Mouse (Mus musculus) adrenal gland, adult 8-10 months (tissue): ENCODE measurements around the gene Tmem163. TPM values are rescaled to one million over a fixed set of nuclear protein-coding genes. Genes with fewer than 3 reads are reported as not detected.

Source experiments
- DNase-seq: peaks from one replicate; pipeline ENCODE4 v3.0.0; 2022
- total RNA-seq, 4 experiments: library from RNA; stranded (reverse); gene quantifications; 2 replicates each; pipeline ENCODE4 v1.2.4; 2022

Gene Tmem163
- total RNA-seq, 4 experiments from 2014 or later, result 1.6 TPM; not detected in 2

DNA sequence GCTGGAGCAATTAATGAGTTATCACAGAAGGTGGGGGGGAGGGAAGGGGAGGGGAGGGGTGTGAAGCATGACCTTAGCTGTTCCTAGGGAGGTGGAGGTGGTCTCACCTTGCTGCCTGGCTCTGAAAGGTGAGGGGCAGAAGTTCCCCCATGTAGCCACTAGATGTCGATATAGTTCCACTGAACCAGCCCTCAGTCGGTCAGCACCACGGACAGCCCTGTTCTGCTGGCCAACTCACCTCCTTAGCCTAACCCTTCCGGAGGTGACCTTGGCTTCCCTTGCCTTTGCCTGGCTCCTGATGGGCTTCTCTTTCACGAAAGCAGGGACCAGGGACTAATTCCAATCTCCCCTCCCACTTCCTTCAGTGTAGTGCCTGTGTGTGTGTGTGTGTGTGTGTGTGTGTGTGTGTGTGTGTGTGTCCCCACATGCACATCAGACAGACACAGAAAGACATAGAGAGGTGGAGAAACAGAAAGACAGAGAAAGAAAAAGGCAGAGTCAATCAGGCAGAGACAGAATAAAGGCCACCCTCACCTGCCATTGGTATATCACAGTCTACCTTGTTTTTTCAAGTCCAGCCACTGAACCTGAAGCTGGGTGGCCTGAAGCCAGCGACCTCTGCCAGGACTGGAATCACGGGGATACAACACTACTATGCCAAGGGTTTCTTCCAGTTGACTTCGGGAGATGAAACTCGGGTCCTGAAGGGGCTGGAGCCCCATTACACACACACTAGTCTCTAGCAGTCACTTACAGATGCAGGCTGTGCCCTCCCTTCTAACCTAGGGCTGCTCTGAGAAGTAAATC, 182.4 kb downstream of the Tmem163 start:
- peak; percentile 41 for DNase-seq

GRCm38 (mm10) chr1:127487161-127487560, 192.2 kb downstream of the Tmem163 start:
- no peak for DNase-seq

- DNase-seq, result peak; percentile 17
Measured at GRCm38 (mm10) chr1:127484826-127485225, 194.5 kb downstream of the Tmem163 start.

DNA sequence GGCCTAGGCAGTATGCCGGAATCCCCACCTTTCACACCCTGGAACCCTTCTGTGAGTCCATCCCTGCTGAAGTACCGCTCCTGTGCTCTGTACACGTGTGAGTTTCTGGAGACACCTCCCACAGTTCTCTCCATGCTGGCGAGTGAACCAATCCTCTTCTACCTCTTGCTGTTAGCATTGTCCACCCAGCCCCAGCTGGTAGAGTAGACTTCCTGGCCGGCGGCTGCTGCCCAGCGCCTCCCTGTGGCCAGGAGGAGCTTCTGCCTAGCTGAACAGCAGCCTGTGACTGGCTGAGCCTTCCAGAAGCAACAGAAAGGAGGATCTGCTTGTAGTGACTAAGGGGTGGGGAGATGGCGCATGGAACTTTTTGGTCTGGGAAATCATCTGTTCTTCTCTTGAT, 195.2 kb downstream of the Tmem163 start:
- peak; percentile 10 for DNase-seq

DNA sequence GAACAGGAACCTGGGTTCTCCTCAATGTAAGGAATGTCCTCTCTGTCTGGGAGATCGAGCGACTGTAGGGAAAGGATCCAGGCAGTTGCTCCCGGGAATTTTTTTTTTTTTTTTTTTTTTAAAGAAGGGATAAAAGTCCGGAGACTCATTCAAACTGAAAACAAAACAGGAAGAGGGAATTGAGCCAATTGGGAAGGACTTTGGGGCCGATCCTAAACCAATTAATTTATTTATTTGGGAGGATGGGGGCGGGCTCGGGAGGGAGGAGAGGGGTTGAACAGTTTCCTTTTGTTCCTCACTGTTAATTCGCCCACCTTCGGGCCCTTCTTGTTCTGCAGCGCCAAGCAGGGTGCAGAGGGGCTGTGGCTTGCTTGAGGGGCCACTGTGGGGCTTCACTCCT, 196.4 kb downstream of the Tmem163 start:
- DNase-seq, result no peak

GRCm38 (mm10) chr1:127475756-127476155, 203.6 kb downstream of the Tmem163 start:
- no peak for DNase-seq

DNA sequence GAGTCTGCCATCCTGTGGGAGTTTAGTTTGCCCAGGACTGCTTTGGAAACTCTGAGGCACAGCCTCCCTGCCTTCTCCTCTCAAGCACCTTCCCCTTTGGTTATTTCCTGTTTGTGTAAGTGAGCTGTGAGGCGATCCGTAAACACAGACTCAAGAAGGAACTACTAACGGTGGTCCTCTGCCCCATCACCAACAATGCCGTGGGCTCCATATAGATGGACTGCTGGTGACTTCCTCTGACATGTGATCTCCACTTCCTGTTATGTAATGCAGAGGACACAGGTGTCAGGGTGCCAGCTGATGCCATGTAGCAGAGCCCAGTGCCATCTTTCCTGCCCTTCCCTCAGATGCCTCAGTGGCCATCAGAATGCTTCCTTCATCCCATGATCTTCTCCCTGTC, 209.2 kb downstream of the Tmem163 start:
- DNase-seq, result no peak

- no peak for DNase-seq
Measured at GRCm38 (mm10) chr1:127467238-127467637, 212.1 kb downstream of the Tmem163 start.

DNA sequence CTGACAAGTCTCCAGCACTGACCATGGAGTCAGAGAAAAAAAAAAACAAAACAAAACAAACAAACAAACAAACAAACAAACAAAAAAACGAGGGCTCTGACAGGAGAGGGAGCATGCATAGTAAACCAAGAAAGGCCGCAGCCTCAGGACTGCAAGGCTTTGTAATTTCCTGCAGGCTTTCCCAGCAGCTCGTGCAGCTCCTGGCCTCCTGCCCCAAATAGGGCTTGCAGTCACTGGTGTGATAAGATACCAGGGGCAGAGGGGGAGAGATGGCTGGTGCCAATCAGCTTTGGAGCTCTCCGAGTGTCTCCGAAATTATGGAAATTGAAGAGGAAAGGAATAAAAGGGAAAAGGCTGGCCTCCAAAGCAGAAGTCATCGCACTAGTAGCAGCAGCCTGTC, 214.1 kb downstream of the Tmem163 start:
- no peak for DNase-seq

- no peak for DNase-seq
Measured at GRCm38 (mm10) chr1:127464041-127464440, 215.3 kb downstream of the Tmem163 start.

DNA sequence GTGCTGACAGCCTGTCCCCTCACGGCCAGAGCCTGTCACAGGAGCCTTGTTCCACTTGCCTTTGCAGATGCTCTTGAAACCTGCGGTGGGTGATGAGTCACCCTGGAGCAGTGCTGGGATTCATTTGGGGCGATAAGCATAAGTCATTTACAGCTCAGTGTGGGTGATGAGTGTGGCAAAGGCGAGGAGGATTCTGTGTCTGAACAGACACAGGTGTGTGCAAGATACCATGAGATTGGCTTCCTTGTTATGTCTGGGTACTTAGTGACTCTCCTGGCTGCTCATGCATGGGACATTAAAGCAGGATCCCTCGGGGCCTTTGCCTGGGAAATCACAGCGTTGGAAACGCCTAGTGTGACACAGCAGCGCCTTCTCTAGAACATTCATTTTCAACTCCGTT, 218.3 kb downstream of the Tmem163 start:
- no peak for DNase-seq

DNA sequence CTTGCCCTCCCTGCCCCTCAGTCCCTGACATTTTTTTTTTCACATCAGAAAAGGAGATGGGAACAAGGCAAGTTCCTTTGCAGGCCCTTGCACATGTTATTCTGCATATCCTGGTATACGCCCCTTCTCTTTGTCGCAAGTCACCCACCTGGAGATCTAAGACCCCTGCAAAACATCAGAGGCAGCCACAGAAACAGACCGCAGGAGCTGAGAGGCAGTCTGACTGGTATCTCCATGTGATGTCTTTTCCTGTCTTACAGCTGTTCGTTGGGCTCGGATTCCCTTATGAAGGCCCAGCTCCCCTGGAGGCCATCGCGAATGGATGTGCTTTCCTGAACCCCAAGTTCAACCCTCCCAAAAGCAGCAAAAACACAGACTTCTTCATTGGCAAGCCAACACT, 219.8 kb downstream of the Tmem163 start:
- DNase-seq, result no peak

DNA sequence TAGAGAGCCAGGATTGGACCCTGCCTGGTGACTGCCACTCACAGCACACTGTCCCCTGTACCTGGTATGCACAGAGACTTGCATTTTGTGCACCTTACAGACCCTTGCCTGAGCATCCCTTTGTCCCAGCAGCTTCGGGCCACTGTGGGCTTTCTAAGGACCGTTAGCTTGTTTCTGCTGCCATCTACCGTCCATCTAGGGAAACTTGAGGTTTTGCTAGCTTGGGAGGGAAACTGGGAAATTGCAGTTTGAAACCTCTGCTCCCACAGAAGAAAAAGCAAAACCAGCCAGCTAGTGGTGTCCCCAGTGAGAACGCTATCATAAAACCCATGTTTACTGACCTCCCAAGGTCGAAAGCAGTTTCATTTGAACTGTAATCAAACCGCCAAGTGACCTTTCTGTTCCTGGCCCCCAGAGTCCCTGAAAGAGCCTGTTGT, 220.3 kb downstream of the Tmem163 start:
- DNase-seq, result peak; percentile 18

DNA sequence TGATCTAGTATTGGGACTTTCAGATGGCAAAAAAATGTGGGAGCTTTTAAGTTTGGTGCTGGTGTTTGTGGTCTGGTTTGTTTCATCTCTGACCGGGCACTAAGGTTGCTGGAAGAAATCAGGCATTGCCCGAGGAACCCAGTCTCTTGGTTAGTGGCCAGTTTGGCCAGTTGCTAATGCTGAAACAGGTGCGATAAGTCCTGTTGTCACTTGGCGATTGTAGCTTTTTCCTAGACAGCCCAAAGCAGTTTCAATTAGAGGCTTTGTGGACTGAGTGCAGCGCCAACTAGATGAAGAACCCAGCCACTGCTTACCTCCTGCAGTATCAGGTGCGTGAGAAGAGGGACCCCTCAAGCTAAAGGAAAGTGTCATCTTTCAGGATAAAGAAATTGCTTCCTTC, 226.0 kb downstream of the Tmem163 start:
- DNase-seq, result no peak

DNA sequence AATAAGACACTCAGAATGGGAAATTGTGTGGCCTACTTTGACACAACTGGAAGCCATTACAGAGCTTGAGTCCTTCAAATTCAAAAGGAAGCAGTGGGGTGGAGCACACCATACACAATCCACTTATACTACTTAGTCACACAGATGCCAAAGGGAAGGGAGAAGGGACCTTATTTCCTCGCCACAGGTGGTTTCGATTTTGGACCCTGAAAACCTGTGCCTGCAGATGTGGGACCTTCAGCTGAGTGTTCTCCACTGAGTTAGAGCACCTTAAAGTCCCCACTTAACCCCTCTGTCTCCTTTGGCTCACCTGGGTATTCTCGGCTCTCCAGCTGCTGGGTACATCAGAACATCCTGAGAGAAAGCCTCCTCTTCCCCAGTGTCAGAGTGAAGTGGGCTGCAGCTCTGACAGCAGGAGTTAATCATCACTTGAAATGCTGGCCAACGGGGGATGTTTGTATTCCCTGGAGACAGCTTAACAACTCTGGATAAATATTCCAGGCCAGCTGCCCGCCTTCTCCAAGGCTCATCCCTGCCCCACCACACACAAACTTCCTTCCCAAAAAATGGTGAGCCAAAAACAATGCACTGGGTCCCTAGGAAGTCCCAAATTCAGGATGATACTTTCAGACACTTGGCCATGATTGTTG, 234.4 kb downstream of the Tmem163 start:
- no peak for DNase-seq

GRCm38 (mm10) chr1:127442880-127443877, 236.2 kb downstream of the Tmem163 start:
- no peak for DNase-seq

DNA sequence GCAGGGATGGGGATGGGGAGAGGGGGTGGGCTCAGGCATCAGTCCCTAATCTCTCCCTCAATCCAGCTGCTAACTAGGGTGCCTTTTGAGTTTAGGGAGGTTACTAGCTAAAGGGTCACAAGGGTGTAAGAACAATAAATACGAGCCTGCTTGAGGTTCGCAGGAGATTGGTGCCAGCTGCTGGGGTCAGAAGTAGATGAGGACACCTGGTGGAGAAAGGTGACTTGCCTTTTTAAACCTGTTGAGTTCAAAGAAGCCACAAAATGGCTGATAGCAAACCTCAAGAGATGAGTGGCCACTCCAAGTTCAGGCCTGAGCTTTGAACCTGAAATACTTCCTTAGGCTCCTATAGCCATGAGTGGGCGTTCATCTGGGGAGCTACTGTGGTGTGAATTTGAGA, 237.6 kb downstream of the Tmem163 start:
- DNase-seq, result no peak

- DNase-seq, result no peak
Measured at GRCm38 (mm10) chr1:127441007-127441406, 238.3 kb downstream of the Tmem163 start.

GRCm38 (mm10) chr1:127439452-127439891, 239.9 kb downstream of the Tmem163 start:
- no peak for DNase-seq

DNA sequence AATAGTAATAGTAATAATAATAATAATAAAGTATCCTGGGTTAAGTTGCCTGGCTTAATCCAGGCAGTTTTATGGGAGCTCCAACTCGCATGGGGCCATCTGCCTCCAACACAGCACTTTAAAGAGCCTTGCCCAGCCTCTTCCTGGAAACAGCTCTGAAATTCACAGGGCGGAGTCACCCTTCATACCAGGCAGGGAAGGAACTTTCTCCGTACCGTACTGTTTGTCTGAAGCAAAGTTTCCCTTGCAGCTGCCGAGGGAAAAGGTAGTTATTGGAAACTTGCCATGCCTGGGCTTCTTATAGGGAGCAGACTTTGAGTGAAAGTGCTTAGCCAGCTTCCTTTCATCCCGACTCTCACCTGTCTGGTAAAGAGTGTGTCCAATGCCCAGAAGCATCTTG, 242.3 kb downstream of the Tmem163 start:
- DNase-seq, result no peak
